Mouse (Mus musculus): ENCODE results near the gene Erc2.

Erc2 gene

DNA sequence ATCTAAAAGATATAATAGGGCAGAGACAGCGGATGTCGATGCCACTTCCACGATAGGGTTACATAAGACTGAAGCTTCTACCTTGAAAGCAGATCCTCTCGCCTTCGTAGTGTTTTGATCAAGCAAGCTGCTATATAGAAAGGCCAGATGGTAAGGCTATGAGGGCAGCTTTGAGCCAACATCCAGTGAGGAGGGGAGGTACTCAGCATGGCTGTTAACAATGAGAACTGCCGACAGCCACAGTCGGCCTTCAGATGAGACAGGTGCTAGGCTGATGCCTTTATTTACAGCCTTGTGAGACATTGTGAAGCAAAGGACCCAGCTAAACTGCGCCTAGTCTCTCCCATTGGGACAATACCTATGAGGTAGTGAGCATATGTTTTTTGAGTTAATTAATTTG lies 156.3 kb downstream of the Erc2 start:
- DNase-seq (ENCODE audit: low spot score): no peak

DNA sequence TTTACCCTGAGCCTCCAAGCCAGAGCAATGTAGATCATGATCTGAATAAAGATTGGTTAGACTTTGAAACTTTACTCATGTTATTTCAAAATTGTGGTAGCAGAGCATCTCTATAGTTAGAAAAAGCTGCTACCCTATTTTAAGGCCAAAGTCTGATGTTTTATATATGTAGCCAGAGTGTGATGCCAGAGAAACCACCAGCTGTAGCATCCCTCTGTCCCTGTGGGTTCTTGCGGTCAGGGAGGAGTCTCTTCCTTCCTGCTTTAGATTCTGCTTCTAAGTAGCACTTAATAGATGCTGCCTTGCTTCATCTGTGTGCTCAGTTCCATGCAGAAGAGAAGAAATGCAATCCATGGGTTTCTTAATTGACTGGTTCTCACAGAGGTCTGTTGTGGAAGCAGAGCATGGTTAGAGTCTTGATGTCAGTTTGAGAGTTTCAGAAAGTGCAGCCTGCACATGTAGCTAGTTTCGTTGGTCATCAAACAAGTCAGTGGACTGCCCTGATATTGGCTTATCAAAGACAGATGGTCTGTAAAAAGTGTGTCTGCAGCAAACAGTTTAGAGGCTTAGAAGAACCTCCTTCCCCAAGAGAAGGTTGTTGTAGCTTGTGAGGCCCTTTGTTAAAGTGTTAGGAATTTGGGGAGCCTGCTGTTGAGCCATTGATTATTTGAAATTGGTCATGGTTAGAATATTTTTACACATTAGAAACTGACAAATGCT lies 156.9 kb downstream of the Erc2 start:
- no peak for DNase-seq (ENCODE audit: low spot score)

DNA sequence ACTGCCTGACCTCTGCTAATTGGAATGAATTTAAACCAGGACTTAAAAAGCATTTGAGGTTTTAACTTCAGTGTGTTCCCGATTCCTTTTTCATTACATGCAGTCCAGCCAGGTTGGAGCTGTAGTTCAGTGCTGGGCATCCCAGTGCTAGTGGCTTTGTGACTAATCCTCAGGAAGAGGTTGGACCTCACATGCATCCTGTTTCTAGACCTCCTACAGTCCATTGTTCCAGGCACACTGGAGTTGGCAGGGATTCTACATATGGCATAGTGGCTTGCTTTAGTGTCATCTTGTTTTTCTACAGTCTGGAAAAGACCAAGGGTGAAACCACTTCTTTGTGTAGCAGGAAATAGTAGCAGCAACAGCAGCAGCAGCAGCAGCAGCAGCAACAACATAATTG lies 159.0 kb downstream of the Erc2 start:
- no peak for DNase-seq (ENCODE audit: low spot score)

DNA sequence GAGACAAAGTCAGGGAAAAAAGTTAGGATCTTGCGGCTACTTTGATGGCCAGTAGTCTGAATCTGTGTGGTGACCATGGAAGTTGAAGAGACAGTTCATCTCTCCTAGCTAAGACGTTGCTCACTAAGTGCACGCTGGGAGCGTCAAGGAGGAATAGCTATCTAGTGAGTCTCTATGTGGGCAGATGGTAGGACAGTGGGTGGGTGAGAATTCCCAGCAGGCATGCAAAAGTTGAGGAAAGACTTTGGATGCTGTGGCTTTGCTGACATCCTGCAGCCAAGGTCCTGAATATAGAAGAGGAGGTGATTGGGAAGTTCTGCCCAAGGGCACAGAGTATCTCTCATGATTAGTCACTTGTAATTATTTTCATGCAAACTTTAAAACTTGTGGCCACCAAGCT lies 162.6 kb downstream of the Erc2 start:
- no peak for DNase-seq (ENCODE audit: low spot score)

DNA sequence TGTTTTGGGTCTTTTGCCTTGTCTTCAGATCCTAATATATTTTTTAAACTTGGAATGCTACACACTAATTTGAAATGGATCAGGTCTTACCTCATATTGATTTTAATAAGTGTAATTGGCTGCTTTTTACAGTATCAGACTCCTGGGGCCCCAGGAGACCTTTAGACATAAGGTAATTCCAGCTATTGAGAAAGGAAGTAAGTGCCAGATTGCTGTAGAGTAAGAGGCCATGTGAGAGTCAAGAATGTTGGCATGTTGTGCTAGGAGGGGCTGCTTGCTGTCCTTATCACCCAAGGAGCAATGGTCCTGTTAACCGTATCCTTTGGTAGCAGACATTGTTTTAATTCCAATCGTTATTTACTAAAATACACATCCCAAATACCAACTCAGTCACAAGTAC lies 163.3 kb downstream of the Erc2 start:
- no peak for DNase-seq (ENCODE audit: low spot score)

DNA sequence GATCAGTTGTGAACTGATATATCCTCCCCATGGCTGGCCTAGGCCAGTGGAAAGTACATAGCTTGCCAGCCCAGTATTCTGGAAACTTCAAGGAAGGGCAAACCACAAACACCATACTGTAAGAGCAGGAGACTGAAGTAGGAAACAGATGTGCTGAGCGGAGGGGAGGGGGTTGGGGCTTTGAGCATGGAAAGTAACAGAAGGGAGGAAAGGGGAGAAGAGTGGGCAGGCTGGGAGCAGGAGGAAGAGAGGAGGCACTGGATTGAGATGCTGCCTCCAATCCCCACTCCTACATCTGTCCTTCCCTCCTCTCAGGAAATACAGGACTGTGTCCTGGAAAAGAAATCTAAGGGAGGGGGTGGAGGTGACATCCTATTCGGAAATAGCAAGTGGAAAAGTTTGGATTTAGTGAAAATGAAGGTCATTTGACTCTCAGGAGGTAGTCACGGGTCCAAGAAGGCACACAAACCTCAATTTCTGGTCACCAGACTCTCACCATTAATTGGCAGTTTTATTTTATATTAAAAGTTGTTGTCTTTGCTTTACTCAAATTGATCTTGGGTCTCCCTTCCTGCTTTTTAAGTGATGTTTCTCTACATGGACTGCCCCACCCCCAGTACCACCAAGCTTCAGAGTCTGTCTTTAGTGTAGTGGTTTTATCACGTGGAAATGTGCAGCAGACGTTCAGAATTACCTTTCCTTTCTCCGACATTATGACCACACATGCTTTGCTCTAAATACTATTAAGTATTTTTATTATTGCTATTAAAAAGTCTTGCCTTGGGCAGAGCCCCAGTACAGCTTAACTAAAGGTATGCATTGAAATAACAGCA lies 167.1 kb downstream of the Erc2 start:
- no peak for DNase-seq (ENCODE audit: low spot score)

DNA sequence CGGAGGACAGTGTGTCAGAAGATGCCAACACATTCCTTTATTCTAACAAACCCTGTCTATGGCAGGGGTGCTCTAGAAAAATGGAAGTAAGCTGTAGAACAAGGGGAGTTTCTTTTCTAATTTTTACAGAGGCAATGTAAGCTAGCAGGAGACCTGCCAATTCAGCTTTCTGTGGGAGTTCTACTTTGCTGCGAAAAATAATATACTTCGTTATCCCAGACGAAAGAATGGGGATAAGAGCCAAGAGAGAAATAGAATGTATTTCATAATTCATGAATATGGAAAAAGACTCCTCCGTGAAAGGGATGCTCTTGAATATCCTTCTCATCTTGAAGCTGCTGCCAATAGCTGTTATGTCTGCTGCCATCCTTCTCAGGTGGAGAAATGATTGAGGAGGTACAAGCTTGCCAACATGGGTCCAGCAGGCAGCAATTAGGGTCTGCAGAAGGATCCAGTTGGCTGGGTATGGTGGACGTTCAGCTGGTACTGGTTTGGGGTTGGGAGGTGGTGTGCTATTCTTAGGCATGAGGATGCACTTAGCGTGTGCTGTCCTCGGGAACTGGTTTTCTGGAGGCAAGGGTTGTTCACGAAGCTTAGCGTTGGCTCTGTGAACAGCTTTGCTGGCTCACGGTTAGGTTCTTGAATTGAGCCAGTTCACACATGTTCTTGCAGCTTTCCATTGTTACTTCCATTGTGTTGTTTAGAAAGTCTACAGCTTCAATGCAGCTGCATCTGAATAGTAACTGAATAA lies 176.1 kb downstream of the Erc2 start:
- no peak for DNase-seq (ENCODE audit: low spot score)

DNA sequence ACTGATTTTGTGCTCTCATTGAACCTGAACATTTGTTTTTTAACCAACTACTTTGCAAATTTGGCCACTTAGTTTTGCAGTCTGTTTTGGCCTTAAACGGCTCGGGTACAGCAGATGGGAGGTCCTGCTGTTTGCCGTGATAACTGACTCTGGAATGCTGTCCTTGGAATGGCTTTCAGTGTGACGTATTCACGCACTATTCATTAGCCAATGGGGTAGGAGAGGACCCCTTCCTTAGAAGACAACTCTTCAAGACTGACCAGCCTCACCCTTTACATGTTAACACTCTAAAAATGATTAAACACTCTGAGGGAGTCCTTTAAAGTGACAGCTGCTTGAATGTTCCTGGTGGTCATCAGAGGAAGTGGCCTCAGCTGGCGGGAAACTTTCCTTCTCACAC lies 178.5 kb downstream of the Erc2 start:
- no peak for DNase-seq (ENCODE audit: low spot score)

DNA sequence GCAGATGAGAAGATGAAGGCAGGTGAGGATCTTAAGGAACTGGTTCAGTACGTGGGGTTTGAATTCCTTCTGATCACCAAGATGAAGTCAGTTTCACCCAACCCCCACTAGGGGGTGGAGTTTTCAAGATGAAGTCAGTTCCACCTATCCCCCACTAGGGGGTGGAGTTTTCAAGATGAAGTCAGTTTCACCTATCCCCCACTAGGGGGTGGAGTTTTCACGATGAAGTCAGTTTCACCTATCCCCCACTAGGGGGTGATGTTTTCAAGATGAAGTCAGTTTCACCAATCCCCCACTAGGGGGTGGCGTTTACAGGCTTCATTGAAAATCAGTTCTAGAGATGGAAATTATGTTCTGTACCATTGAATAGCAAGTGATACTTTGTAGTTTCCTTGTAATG lies 181.7 kb downstream of the Erc2 start:
- peak; percentile 62 for DNase-seq (ENCODE audit: low spot score)

DNA sequence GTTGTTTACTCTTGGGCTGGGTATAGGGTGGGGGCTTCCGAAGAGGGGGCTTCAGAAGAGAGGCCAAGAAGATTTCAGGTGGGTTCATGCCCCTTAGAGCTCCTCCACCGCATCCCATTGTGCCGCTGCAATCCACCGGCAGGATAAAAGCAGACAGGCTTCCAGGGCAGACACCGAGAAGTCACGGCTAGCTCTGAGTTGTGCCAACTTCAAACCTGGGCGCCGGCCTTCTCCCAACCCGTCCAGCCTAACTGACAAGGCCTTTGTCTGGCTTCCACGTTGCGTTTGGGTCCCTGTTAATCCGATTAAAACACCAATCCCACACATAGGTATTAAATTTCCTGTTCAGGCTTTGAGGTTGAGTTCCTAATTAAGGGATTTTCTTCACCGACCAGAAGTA lies 182.8 kb downstream of the Erc2 start:
- DNase-seq (ENCODE audit: low spot score): peak; percentile 27

DNA sequence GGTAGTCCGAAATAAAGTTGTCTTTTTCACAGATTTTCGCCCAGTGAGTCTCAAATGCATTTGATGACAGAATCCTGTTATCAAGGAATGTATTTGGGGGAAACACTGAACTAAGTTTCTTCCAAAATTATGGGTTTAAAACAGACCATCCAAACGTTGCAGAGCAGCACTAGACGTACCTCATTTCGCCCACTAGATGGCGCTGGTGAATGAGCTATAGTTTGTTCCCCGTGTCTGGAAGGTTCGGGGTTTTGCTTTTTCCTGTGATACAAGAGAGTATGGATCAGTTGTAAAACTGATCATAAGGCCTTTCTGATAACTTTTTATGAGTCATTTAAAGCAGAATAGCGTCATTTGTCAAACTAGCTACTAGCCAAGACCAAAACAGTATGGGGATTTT lies 185.9 kb downstream of the Erc2 start:
- peak; percentile 84 for DNase-seq (ENCODE audit: low spot score)

DNA sequence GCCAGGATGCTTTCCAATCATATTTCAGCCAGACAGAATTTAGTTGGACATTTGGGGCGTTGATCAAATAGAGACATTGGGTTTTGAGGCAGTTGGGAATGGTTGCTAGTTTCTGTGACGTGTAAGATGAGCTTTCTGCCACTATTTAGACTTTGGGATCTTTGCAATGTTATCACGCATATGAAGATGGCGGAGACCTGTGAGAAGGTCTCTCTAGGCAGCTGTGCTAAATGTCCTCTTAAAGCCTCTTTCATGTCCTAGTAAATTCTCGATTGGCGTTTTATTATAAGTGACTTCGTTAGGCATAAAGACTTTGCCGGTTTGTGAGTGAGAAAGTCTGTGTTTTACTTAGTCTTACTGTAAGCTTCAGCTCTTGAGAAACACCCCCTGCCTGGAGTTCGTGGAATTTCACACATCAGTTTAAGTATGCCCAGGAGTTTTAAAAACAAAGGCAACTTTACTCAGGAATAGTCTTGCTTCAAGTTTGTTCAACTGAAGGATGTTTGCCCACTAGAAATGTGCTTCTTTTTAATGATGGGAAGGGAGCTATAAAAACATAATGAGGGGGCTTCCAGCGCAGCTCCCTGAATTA lies 186.4 kb downstream of the Erc2 start:
- peak; percentile 29 for DNase-seq (ENCODE audit: low spot score)

DNA sequence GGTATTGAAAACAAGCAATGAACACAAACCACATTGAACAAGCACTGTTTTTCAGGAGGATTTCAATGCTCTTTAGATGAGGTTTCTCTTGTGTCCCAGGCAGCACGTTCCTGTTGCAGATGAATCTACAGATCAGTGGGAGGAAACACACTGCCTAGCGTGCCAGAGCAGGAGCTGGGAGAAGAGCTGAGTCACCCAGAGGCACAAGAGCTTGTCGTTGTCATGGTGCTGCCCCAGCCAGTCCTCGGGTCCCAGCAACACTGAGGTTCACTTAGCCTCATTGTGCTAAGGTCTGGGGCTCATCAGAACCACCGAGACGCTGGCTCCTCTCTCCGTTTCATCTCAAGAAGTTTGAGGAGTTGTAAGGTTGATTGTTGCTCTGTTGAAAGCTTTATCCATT lies 188.6 kb downstream of the Erc2 start:
- peak; percentile 32 for DNase-seq (ENCODE audit: low spot score)

DNA sequence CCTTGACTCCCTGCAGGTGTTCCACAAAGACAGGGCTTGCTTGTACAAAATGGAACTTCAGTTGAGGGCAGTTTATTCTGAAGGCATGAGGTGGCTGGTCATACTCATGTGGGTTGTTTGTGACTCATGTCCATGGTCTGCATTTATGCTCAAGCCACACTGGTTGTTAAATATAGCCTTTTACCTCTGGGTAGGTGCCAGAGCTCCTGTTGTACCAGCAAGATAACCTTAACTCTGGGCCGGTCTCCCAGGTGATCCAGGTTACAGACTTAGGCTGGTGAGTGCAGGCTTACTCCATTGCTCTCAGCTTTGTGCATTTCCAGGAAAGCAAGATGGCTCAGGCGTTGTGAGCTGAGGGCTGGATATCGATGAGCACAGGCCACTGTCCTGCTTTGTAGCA lies 189.4 kb downstream of the Erc2 start:
- no peak for DNase-seq (ENCODE audit: low spot score)

DNA sequence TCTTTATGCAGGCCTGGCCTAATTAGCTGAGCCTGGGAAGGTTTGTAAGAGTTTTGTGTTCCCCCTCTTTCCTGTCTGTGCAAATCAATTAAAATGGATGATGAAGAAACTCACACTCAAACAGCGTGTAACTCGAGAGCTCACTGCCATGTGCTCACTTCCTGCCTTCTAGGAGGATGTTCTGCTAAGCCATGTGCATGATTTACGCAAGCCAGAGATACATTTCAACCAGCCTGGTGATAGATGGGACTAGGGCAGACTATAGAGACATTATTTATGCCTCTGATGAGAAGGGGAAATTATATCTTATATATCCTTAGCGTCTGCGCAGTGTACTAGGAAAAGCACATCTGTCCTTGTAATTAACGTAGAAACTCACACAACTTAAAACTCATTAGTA lies 193.5 kb downstream of the Erc2 start:
- DNase-seq (ENCODE audit: low spot score): no peak

DNA sequence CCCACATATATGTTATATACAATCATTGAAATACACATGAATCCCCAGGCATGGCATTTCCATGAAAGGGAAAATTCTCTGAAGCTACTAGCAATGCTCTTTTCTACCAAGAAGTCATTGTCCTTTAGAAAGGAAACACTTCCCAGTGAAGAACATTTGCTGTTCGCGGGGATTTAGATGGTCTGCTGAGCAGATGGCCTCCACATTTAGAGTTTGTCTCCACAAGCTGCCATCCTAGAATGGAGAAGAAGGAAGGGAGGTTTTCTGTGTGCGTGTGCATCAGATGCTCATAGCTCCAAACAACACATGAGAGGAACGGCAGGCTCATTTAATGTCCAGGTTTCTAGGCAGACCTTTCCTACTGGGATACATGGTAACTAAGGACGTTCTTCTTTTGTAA lies 196.8 kb downstream of the Erc2 start:
- DNase-seq (ENCODE audit: low spot score): no peak

DNA sequence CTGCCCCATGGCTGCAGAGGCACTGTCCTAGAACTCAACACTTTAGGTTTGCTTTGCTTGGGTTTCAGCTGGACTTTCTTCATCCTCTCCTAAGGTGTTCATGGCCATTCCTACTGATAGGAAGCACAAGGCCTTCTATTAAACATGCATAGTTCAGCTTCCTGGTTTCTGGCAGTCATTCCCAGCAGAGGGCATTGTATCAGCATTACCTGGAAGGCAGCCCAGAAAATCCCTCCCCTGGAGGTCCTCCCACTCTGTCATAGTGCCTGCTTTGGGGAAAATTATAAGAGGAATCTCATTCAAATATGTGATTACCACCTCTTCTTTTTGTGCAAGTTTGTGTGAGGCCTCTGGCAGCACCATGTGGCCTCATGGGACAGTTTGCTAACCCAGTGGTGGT lies 199.6 kb downstream of the Erc2 start:
- no peak for DNase-seq (ENCODE audit: low spot score)

DNA sequence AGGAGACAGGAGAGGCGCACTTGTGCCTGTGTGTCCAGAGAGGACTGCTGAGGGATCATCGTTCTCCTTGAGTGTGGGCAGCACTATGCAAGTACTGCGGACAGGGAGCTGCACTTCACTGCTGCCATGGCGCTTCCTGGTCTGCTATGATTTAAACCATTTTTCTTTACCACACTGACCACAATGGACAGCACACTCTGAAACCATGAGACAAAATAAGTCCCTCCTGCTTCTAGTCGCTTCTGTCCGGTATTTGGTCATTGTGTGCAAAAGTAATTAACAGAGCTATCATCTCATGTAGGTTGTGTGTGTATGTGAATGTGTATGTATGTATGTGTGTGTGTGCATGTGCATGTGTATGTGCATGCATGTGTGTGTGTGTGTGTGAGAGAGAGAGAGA lies 200.3 kb downstream of the Erc2 start:
- no peak for DNase-seq (ENCODE audit: low spot score)

DNA sequence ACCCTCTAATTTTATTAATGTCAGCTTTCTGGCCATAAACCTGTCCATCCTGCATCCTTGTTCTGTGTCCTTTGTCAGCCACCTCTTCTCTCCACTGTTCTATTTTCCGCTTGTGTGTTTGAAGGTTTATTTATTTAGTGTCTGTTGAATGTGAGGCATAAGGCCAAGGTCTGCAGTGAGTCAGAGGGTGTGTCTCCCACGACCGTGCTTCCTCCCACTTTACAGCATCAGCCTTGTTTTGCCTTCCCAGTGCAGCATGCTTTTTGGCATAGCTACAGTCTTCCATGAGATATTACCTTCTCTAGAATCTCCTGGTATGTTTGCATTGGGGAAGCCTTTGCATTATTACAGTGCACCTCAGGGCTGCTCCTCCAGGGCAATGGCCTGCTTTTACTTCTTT lies 200.8 kb downstream of the Erc2 start:
- no peak for DNase-seq (ENCODE audit: low spot score)

DNA sequence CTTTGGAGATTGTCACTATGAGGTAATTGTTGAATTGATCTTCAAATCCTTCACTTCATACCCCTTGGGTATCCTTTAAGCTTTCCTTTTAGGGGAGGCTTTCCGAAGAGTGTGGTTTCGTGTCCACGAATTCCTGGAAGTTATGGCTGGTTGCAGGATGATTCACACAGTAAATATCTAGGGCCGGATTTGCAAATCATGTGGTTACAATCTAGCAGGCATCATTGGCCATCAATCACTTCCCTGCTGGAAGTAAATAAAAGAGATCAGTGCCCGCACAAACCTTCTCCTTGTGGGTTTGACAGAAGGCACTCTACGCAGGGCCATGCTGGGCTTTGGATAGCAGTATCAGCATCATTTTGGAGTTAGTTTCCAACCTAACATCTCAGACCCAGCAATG lies 201.7 kb downstream of the Erc2 start:
- DNase-seq (ENCODE audit: low spot score): no peak

DNA sequence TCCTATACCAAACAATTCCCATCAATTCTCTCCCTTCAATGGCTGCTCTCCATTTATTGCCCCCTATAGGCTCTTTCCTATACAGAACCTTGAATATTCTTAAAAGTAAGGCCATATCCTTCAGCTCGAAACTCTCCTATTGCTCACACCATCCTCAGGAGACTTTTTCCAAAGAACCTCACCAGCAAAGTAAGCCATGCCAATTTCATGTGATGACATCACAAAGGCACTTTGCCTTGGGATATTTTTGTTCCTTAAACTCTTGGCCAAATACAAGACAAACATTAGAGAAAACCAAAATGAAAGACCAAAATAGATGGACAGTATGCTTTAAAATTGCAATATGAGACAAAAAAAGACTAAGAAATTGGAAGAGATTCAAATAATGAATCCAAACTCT lies 204.6 kb downstream of the Erc2 start:
- DNase-seq (ENCODE audit: low spot score): no peak

DNA sequence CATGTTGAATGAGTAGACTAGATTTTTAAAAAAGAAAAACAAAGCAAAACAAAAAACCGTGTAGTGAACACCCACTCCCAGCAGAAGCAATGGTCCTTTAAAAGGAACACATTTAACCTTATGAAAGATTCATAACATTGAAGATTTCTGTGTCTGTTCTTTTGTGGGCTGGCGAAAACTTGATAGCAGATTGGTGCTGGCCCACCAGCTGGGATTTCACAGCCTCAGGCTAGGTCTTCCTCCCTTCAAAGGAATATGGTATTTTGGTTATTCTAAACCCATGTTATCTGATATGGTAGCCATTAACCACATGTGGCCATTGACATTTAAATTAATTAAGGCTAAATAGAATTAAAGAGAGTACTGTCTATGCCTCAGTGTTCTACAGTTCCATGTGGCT lies 205.9 kb downstream of the Erc2 start:
- no peak for DNase-seq (ENCODE audit: low spot score)

DNA sequence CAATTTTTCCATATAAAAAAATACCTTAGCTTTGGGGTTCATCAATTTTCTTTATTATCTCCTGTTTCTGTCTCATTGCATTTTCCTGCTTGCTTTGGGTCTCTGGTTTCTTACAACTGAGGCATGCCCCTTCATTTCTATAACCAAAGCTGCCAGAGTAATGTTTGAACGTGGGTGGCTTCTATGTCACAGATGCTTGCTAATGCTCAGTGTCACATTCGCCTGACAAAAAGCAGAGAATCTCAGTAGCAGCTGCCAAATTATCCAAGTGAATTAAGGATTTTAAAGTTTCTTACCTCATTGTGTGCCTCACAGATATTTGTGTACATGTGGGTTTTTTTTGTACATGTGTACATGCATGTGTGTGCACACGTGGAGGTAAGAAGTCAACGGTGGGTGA lies 210.0 kb downstream of the Erc2 start:
- no peak for DNase-seq (ENCODE audit: low spot score)

All from embryo, embryonic 10.5 days (tissue).